Mouse (Mus musculus): Measurements from ENCODE around the gene Noxa1. TPM values are rescaled to one million over a fixed set of nuclear protein-coding genes. Genes with fewer than 3 reads are reported as not detected.

Noxa1 gene
- total RNA-seq, 2 experiments from 2014 or later, result not detected

DNA sequence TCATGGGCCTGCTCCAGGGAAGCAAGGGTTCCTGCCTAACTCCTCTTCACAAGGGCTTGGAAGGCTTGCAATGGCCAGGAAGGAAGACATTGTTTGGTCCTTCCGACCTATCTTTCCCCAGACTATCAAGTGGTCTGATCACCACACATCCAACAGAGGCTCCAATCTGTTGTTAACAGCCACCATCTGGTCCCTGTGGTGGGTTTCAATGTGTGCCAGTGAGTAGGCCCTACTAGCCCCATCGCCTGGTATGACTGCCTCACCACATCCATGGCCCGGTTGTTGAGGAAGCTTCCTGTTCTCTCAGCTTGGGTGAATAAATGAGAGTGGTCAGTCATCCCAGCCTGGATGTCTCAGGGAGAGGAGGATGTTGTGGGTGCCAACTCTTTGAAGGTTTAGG, 6.3 kb downstream of the Noxa1 start:
- intact Hi-C loops (cut with DNase I), result no loop called here
- TF ChIP-seq CTCF (IDR thresholded peaks at IDR 0.05), result no peak
- H3K4me3 ChIP-seq, result no peak overlapping the region
- no peak for DNase-seq (ENCODE audit: extremely low spot score in 1 of 2, low spot score in 2 of 2)
- no peak overlapping the region for H3K27ac ChIP-seq

DNA sequence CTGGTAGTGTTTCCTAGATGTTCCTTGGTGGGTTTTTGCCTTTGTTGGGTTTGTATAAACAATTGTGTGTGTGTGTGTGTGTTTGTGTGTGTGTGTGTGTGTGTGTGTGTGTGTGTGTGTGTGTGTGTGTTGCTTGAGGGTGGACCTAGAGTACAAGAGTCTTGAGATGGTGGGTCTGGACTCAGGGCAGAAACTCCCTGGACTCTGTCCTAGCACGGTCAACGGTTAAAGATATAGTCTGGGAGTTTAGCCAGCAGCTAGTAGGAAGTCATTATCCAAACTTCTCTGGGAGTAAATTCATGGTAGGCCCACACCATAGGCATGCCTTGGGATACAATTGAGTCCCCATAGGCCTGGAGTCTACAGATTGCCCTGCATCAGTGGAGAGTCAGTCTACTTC, 7.1 kb downstream of the Noxa1 start:
- H3K27ac ChIP-seq, result no peak overlapping the region
- no peak for TF ChIP-seq CTCF (IDR thresholded peaks at IDR 0.05)
- H3K4me3 ChIP-seq, result no peak overlapping the region
- intact Hi-C loops (cut with DNase I), result no loop called here
- DNase-seq (ENCODE audit: extremely low spot score in 1 of 2, low spot score in 2 of 2), result no peak

DNA sequence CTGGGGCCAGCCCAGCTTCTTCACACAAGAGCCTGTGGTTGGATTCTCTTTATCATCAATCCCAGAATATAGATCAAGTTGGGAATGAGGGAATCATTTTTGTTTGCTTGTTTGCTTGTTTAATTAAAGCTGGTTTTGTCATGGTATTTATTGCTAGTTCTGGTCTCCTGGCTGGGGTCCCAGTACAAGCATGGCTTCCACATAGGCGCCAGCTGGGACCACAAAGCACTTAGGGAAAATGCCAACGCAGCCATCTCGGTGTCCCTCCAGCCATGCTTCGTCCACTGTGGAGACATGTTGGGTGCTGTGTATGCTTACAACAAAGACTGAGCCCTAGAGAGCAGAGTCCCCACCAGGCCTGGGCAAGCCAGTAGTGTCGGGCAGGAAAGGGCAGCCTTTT, 9.4 kb downstream of the Noxa1 start:
- intact Hi-C loops (cut with DNase I), result no loop called here
- Histone ChIP-seq H3K27ac (no peak overlapping the region), H3K4me3 (no peak overlapping the region)
- TF ChIP-seq CTCF (IDR thresholded peaks at IDR 0.05), result no peak
- DNase-seq (ENCODE audit: extremely low spot score in 1 of 2, low spot score in 2 of 2), result no peak

DNA sequence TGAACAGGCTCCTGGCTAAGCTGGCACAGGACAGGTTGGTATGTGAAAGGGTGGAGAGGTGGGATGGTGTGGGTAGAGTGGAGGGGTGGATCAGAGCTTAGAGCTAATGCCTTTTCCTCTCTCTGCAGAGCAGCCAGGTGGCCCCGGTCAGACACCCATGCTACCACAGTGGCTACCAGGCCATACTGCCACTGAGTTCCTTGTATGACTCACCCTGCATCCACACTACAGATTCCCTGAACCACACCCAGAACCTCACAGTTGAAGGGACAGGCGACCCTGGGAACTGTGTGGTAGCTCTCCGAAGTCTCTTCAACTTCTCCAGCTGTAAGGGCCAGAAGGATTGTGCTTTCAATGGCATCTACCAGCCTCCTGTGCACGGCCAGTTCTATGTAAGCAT, 11.3 kb downstream of the Noxa1 start:
- DNase-seq (ENCODE audit: extremely low spot score in 1 of 2, low spot score in 2 of 2), result no peak
- no peak overlapping the region for H3K27ac ChIP-seq
- no peak for TF ChIP-seq CTCF (IDR thresholded peaks at IDR 0.05)
- intact Hi-C loops (cut with DNase I), result no loop called here
- H3K4me3 ChIP-seq, result no peak overlapping the region

DNA sequence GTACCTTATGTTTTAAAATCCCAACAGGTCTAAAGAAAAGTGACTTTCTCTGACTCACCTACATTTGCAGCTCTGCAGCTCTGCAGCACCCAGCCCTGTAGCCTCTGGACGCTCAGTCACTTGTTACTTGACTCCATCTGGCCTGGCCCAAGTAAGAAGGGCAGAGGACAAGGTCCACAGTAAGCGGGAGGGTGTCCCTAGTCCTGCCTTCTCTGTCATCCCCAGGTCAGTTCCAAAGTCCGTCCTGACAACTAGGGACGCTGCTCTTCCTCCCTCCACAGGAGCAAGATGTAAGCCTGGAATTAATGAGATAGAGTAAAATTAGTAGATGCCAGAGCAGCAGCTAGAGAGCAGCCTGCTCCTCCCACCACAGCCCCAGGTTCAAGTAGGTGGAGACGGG, 14.9 kb downstream of the Noxa1 start, which contains the start of gene Entpd8:
Entpd8 (plus strand) TSS at position 229 of the 400 bp plus-strand sequence.
- intact Hi-C loops (cut with DNase I), result no loop called here
- Histone ChIP-seq H3K27ac (no peak within 1 kb of the TSS), H3K4me3 (no peak within 1 kb of the TSS)
- DNase-seq (ENCODE audit: extremely low spot score in 1 of 2, low spot score in 2 of 2), result no peak
- no peak for TF ChIP-seq CTCF (IDR thresholded peaks at IDR 0.05)

DNA sequence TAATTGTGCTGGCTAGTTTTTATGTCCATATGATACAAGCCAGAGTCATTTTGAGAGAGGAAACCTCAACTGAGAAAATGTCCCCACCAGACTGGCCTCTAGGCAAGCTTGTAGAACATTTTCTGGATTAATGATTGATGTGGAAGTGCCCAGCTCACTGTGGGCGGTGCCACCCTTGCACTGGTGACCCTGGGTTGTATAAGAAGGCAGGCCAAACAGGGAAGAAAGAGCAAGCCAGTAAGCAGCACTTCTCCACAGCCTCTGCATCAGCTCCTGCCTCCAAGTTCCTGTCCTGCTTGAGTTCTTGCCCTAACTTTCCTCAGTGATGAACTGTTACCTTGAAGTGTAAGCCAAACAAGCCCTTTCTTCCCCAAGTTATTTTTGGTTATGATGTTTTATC, 16.0 kb downstream of the Noxa1 start:
- no peak overlapping the region for H3K27ac ChIP-seq
- DNase-seq (ENCODE audit: extremely low spot score in 1 of 2, low spot score in 2 of 2), result no peak
- no peak overlapping the region for H3K4me3 ChIP-seq
- TF ChIP-seq CTCF (IDR thresholded peaks at IDR 0.05), result no peak
- intact Hi-C loops (cut with DNase I), result no loop called here

DNA sequence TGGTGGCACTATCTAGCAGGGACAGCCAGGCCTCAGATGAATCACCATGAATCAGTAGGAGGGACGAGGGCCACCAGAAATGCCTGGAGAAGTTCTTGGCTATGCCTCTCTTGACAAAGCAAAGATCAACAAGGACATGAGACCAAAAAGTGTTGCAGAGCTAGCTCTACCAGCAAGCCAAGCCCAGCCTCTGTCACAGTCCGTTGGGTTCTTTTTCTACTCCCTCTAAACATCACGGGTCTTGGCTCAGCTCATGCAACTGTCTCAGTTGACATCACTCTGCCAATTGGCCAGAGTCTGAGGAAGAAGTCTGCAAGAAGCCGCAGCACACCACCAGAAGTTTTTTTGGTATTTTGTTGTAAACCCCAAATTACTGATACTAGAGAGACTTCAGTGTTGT, 19.4 kb downstream of the Noxa1 start:
- intact Hi-C loops (cut with DNase I), result no loop called here
- no peak for TF ChIP-seq CTCF (IDR thresholded peaks at IDR 0.05)
- DNase-seq (ENCODE audit: extremely low spot score in 1 of 2, low spot score in 2 of 2), result no peak
- no peak overlapping the region for H3K4me3 ChIP-seq
- no peak overlapping the region for H3K27ac ChIP-seq

DNA sequence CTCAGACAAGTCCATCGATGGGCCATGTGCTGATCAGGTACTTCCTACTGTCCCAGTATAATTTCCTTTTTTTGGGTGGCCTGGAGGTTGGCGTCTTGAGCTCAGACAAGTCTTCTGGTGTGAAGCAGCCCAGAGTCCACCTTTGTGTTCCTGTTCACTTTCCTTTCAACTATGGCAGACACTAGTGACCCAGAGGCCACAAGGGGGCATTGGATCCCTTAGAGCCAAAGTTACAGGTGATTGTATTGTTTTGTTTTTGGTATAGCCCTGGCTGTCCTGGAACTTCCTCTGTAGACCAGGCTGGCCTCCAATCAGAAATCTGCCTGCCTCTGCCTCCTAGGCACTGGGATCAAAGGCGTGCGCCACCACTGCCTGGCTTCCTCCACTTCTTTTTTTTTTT, 22.6 kb downstream of the Noxa1 start:
- intact Hi-C loops (cut with DNase I), result no loop called here
- DNase-seq (ENCODE audit: extremely low spot score in 1 of 2, low spot score in 2 of 2), result no peak
- no peak; the same call in 1 of the 2 replicates for TF ChIP-seq CTCF (IDR thresholded peaks at IDR 0.05)
- Histone ChIP-seq H3K27ac (no peak overlapping the region), H3K4me3 (no peak overlapping the region)

DNA sequence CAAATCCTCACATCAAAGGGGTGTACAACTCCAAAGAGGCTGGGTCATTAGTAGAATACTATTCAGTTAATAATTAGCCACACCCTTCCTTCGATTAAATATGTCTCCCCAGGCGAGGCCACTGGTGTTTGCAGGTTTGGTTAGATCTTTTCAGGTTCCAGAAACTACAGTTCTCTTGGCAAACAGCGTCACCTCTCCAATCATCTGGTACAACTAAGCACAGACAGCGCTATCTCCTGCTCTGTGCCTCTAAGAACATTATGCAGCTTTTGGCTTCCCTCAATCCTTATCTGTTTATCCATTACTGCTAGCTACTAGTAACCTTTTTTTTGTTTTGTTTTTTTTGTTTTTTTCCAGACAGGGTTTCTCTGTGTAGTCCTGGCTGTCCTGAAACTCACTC, 25.4 kb downstream of the Noxa1 start:
- no peak for DNase-seq (ENCODE audit: extremely low spot score in 1 of 2, low spot score in 2 of 2)
- TF ChIP-seq CTCF (IDR thresholded peaks at IDR 0.05), result no peak
- no peak overlapping the region for H3K4me3 ChIP-seq
- H3K27ac ChIP-seq, result no peak overlapping the region
- intact Hi-C loops (cut with DNase I), result no loop called here

DNA sequence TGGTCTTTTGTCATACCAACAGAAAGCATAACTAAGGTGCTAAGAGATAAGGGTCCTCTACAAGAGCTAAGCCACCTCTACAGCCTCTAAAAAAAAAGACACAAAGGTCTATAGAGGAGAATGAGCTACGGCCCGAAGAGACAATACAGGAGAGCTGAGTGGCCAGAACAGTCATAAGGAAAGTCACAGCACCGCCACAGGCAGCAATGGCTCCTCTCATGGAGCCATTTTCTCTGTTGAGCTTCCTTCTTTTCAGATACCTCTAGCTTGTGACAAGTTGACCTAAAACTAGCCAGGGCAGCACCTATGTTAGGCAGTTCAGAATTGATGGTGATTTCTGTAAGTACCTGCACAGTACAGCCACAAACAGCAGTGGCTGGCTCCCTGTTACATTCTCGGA, 28.4 kb downstream of the Noxa1 start:
- no peak for DNase-seq (ENCODE audit: extremely low spot score in 1 of 2, low spot score in 2 of 2)
- Histone ChIP-seq H3K4me3 (no peak overlapping the region), H3K27ac (no peak overlapping the region)
- TF ChIP-seq CTCF (IDR thresholded peaks at IDR 0.05), result no peak
- intact Hi-C loops (cut with DNase I), result no loop called here

DNA sequence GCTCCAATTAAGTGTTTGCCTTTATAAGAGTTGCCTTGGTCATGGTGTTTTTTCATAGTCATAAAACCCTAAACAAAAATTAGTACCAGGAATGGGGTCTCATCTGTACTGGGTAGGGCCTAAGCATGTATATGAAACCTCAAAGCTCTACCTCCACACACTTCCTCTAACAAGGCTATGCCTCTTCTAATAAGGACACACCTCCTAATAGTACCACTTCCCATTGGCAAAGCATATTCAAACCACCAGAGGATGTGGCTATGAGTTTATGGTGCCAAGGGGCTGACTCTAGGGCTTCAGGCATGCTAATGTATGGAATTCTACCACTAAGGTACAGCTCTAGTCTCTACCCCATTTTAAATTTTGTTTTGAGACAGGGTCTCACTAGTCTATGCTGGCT, 29.4 kb downstream of the Noxa1 start:
- no peak for TF ChIP-seq CTCF (IDR thresholded peaks at IDR 0.05)
- intact Hi-C loops (cut with DNase I), result no loop called here
- DNase-seq (ENCODE audit: extremely low spot score in 1 of 2, low spot score in 2 of 2), result no peak
- no peak overlapping the region for H3K27ac ChIP-seq
- H3K4me3 ChIP-seq, result no peak overlapping the region

DNA sequence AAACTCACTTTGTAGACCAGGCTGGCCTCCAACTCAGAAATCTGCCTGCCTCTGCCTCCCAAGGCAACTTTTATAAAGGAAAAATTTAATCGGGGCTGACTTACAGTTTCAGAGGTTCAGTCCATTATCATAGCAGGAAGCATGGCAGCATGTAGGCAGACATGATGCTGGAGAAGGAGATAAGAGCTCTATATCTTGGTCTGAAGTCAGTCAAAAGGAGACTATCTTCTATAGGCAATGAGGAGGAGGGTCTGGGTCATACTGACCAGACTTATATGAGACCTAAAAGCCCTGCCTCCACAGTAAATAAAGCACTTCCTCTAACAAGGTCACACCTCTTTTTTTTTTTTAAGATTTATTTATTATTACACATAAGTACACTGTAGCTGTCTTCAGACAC, 30.7 kb downstream of the Noxa1 start:
- intact Hi-C loops (cut with DNase I), result no loop called here
- Histone ChIP-seq H3K27ac (no peak overlapping the region), H3K4me3 (no peak overlapping the region)
- DNase-seq (ENCODE audit: extremely low spot score in 1 of 2, low spot score in 2 of 2), result no peak
- TF ChIP-seq CTCF (IDR thresholded peaks at IDR 0.05), result no peak

DNA sequence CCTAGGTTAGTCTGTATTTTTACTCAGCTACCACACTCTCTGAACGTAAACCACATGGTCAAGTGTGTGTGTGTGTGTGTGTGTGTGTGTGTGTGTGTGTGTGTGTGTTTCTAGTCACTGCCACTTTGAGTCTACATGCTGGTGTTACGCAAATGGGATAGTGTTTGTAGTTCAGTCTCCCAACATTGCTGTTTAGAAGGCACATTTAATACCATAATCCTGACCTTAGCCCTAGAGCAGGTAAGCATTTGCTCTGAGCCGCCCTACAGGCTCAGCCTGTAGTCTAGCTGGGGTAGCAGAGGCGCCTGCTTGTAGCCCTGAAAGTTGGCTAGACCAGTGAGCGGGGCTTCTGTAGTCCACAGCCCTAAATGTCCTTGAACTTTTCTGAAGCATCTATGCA, 31.4 kb downstream of the Noxa1 start:
- DNase-seq (ENCODE audit: extremely low spot score in 1 of 2, low spot score in 2 of 2), result no peak
- no peak overlapping the region for H3K4me3 ChIP-seq
- no peak overlapping the region for H3K27ac ChIP-seq
- TF ChIP-seq CTCF (IDR thresholded peaks at IDR 0.05), result no peak
- intact Hi-C loops (cut with DNase I), result no loop called here

DNA sequence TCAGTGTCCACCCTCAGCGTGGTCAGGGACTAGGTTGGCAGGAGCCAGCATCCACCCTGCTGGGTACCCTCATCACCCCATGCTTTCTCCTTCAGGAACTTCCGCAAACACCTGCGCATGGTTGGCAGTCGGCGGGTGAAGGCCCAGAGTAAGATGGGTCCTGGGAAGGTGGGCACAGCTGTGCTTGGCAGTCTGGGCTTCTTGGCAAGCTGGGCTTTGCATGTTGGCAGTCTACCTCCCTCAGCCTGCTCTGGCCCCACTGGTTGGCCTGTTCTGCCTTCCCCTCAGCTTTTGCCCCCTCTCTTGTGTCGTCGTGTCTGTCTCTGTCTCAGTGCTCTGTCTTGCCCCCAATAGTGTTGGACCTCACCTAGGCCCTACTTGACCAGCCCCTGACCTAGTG, 36.0 kb downstream of the Noxa1 start:
- Histone ChIP-seq H3K27ac (no peak overlapping the region), H3K4me3 (no peak overlapping the region)
- no peak for DNase-seq (ENCODE audit: extremely low spot score in 1 of 2, low spot score in 2 of 2)
- intact Hi-C loops (cut with DNase I), result no loop called here
- no peak for TF ChIP-seq CTCF (IDR thresholded peaks at IDR 0.05)

All from left cerebral cortex, adult 2 months (tissue).